Mouse (Mus musculus) bone marrow macrophage, adult 2 months (primary cell): ENCODE data around the gene Snx22.

ENCODE experiments used
- CTCF ChIP-seq: IDR thresholded peaks from 2 replicates; pipeline ENCODE4 v1.5.1; 2012; ENCODE audit warnings: low read depth, mild to moderate bottlenecking, low read length, moderate library complexity
- POLR2A ChIP-seq: IDR thresholded peaks from 2 replicates; pipeline ENCODE4 v1.6.1; 2012; ENCODE audit warnings: mild to moderate bottlenecking, low read depth, low read length, borderline replicate concordance

GRCm38 (mm10) chr9:66109574-66109973, 40.1 kb upstream of the Snx22 start:
- TF ChIP-seq CTCF (no peak), POLR2A (no peak)
